Mouse (Mus musculus): ENCODE measurements around the gene Slc52a3. TPM values are rescaled to one million over a fixed set of nuclear protein-coding genes. Genes with fewer than 3 reads are reported as not detected.
A peak's percentile ranks its signal among the peaks of the same experiment; 100 is the strongest.

Gene Slc52a3
- polyA plus RNA-seq, 1 experiment from 2014 or later, result 0.64 TPM

- Histone ChIP-seq H3K4me2 (peak within 1 kb of the TSS; percentile 76), H3K9me3 (ENCODE audit: control insufficient read depth, low read length) (no peaks in the 10 kb centered on the region), H3K27ac (ENCODE audit: low read depth, low read length) (peak within 1 kb of the TSS; percentile 85), H3K4me3 (ENCODE audit: low read depth, low read length) (peak within 1 kb of the TSS; percentile 65), H3K36me3 (ENCODE audit: control insufficient read depth, insufficient read depth, low read length) (no peaks in the 10 kb centered on the region), H3K9ac (ENCODE audit: low read length) (peak within 1 kb of the TSS; percentile 92), H3K27me3 (ENCODE audit: control insufficient read depth, insufficient read depth, low read length) (no peaks in the 10 kb centered on the region), H3K4me1 (ENCODE audit: control insufficient read depth, insufficient read depth, low read length) (peaks cover 35% of the 10 kb centered on the region)
- WGBS, result under 1% methylated on average over 46 of the region's 46 CpGs
- ATAC-seq (ENCODE audit: low FRiP score) (peak; percentile 92), DNase-seq (ENCODE audit: low spot score, missing footprints) (peak; percentile 98)
These were observed 16.6 kb upstream of the Slc52a3 start, which contains the start of gene Fam110a for GRCm38 (mm10) chr2:151979470-151980354. TSS of gene Fam110a (minus strand) at chr2:151980219.

- H3K36me3 ChIP-seq (ENCODE audit: control insufficient read depth, insufficient read depth, low read length), result no peaks in the 10 kb centered on the region
- no peaks in the 10 kb centered on the region for H3K9me3 ChIP-seq (ENCODE audit: control insufficient read depth, low read length)
- H3K27me3 ChIP-seq (ENCODE audit: control insufficient read depth, insufficient read depth, low read length), result no peaks in the 10 kb centered on the region
- peaks cover 35% of the 10 kb centered on the region for H3K4me1 ChIP-seq (ENCODE audit: control insufficient read depth, insufficient read depth, low read length)
- H3K27ac ChIP-seq (ENCODE audit: low read depth, low read length), result peak overlapping the region; percentile 85
- peak overlapping the region; percentile 76 for H3K4me2 ChIP-seq
- 39% methylated on average over 3 of the region's 3 CpGs for WGBS
- H3K9ac ChIP-seq (ENCODE audit: low read length), result peak overlapping the region; percentile 92
- DNase-seq (ENCODE audit: low spot score, missing footprints) (no peak), ATAC-seq (ENCODE audit: low FRiP score) (peak; percentile 54)
- peak overlapping the region; percentile 65 for H3K4me3 ChIP-seq (ENCODE audit: low read depth, low read length)
These were observed 16.0 kb upstream of the Slc52a3 start for GRCm38 (mm10) chr2:151980355-151980693.

GRCm38 (mm10) chr2:151981268-151981667, 15.0 kb upstream of the Slc52a3 start:
- DNase-seq (ENCODE audit: low spot score, missing footprints) (no peak), ATAC-seq (ENCODE audit: low FRiP score) (no peak)
- Histone ChIP-seq H3K9ac (ENCODE audit: low read length) (no peak overlapping the region), H3K9me3 (ENCODE audit: control insufficient read depth, low read length) (no peaks in the 10 kb centered on the region), H3K4me3 (ENCODE audit: low read depth, low read length) (no peak overlapping the region), H3K4me2 (no peak overlapping the region), H3K27ac (ENCODE audit: low read depth, low read length) (no peak overlapping the region), H3K36me3 (ENCODE audit: control insufficient read depth, insufficient read depth, low read length) (no peaks in the 10 kb centered on the region), H3K4me1 (ENCODE audit: control insufficient read depth, insufficient read depth, low read length) (peaks cover 34% of the 10 kb centered on the region), H3K27me3 (ENCODE audit: control insufficient read depth, insufficient read depth, low read length) (no peaks in the 10 kb centered on the region)
- 85% methylated on average over 6 of the region's 6 CpGs for WGBS

- no peak overlapping the region for H3K27ac ChIP-seq (ENCODE audit: low read depth, low read length)
- no peaks in the 10 kb centered on the region for H3K9me3 ChIP-seq (ENCODE audit: control insufficient read depth, low read length)
- H3K27me3 ChIP-seq (ENCODE audit: control insufficient read depth, insufficient read depth, low read length), result no peaks in the 10 kb centered on the region
- H3K9ac ChIP-seq (ENCODE audit: low read length), result no peak overlapping the region
- DNase-seq (ENCODE audit: low spot score, missing footprints) (no peak), ATAC-seq (ENCODE audit: low FRiP score) (no peak)
- no peak overlapping the region for H3K4me2 ChIP-seq
- no peaks in the 10 kb centered on the region for H3K36me3 ChIP-seq (ENCODE audit: control insufficient read depth, insufficient read depth, low read length)
- no peak overlapping the region for H3K4me3 ChIP-seq (ENCODE audit: low read depth, low read length)
- peaks cover 28% of the 10 kb centered on the region for H3K4me1 ChIP-seq (ENCODE audit: control insufficient read depth, insufficient read depth, low read length)
These were observed 13.8 kb upstream of the Slc52a3 start for GRCm38 (mm10) chr2:151982476-151982875.

- 67% methylated on average over 9 of the region's 9 CpGs for WGBS
- no peak for ATAC-seq (ENCODE audit: low FRiP score)
- no peak overlapping the region for H3K27ac ChIP-seq (ENCODE audit: low read depth, low read length)
These were observed 12.3 kb upstream of the Slc52a3 start for GRCm38 (mm10) chr2:151984019-151984418.

GRCm38 (mm10) chr2:151985426-151986172, 10.7 kb upstream of the Slc52a3 start:
- DNase-seq (ENCODE audit: low spot score, missing footprints), result no peak

More at GRCm38 (mm10) chr2:151984019-151984418, 12.3 kb upstream of the Slc52a3 start:
- Histone ChIP-seq H3K36me3 (ENCODE audit: control insufficient read depth, insufficient read depth, low read length) (no peaks in the 10 kb centered on the region), H3K4me2 (no peak overlapping the region), H3K4me3 (ENCODE audit: low read depth, low read length) (no peak overlapping the region), H3K4me1 (ENCODE audit: control insufficient read depth, insufficient read depth, low read length) (peaks cover 12% of the 10 kb centered on the region), H3K27me3 (ENCODE audit: control insufficient read depth, insufficient read depth, low read length) (no peaks in the 10 kb centered on the region), H3K9ac (ENCODE audit: low read length) (no peak overlapping the region), H3K9me3 (ENCODE audit: control insufficient read depth, low read length) (no peaks in the 10 kb centered on the region)
- no peak for DNase-seq (ENCODE audit: low spot score, missing footprints)

GRCm38 (mm10) chr2:151986958-151987357, 9.4 kb upstream of the Slc52a3 start:
- Histone ChIP-seq H3K27me3 (ENCODE audit: control insufficient read depth, insufficient read depth, low read length) (no peaks in the 10 kb centered on the region), H3K9ac (ENCODE audit: low read length) (no peak overlapping the region), H3K27ac (ENCODE audit: low read depth, low read length) (no peak overlapping the region), H3K4me1 (ENCODE audit: control insufficient read depth, insufficient read depth, low read length) (peaks cover 2% of the 10 kb centered on the region; the same call in 1 of the 2 replicates), H3K9me3 (ENCODE audit: control insufficient read depth, low read length) (no peaks in the 10 kb centered on the region), H3K4me3 (ENCODE audit: low read depth, low read length) (no peak overlapping the region), H3K36me3 (ENCODE audit: control insufficient read depth, insufficient read depth, low read length) (no peaks in the 10 kb centered on the region), H3K4me2 (no peak overlapping the region)
- no peak for ATAC-seq (ENCODE audit: low FRiP score)
- DNase-seq (ENCODE audit: low spot score, missing footprints), result no peak
- WGBS, result 87% methylated on average over 8 of the region's 8 CpGs

More at GRCm38 (mm10) chr2:151985426-151986172, 10.7 kb upstream of the Slc52a3 start:
- Histone ChIP-seq H3K4me3 (ENCODE audit: low read depth, low read length) (no peak overlapping the region), H3K27ac (ENCODE audit: low read depth, low read length) (no peak overlapping the region), H3K27me3 (ENCODE audit: control insufficient read depth, insufficient read depth, low read length) (no peaks in the 10 kb centered on the region), H3K4me1 (ENCODE audit: control insufficient read depth, insufficient read depth, low read length) (peaks cover 2% of the 10 kb centered on the region), H3K36me3 (ENCODE audit: control insufficient read depth, insufficient read depth, low read length) (no peaks in the 10 kb centered on the region), H3K4me2 (no peak overlapping the region), H3K9me3 (ENCODE audit: control insufficient read depth, low read length) (no peaks in the 10 kb centered on the region), H3K9ac (ENCODE audit: low read length) (no peak overlapping the region)
- no peak for ATAC-seq (ENCODE audit: low FRiP score)
- 77% methylated on average over 7 of the region's 7 CpGs for WGBS

- no peak for DNase-seq (ENCODE audit: low spot score, missing footprints)
- Histone ChIP-seq H3K4me1 (ENCODE audit: control insufficient read depth, insufficient read depth, low read length) (peaks cover 2% of the 10 kb centered on the region; the same call in 1 of the 2 replicates), H3K27me3 (ENCODE audit: control insufficient read depth, insufficient read depth, low read length) (no peaks in the 10 kb centered on the region), H3K4me3 (ENCODE audit: low read depth, low read length) (no peak overlapping the region), H3K27ac (ENCODE audit: low read depth, low read length) (no peak overlapping the region), H3K9ac (ENCODE audit: low read length) (no peak overlapping the region), H3K4me2 (no peak overlapping the region), H3K36me3 (ENCODE audit: control insufficient read depth, insufficient read depth, low read length) (no peaks in the 10 kb centered on the region), H3K9me3 (ENCODE audit: control insufficient read depth, low read length) (no peaks in the 10 kb centered on the region)
- 71% methylated on average over 2 of the region's 2 CpGs for WGBS
- no peak for ATAC-seq (ENCODE audit: low FRiP score)
These were observed 7.3 kb upstream of the Slc52a3 start for GRCm38 (mm10) chr2:151988978-151989377.

- peak; percentile 85 for ATAC-seq (ENCODE audit: low FRiP score)
- no peak for DNase-seq (ENCODE audit: low spot score, missing footprints)
- Histone ChIP-seq H3K4me2 (no peak overlapping the region), H3K4me1 (ENCODE audit: control insufficient read depth, insufficient read depth, low read length) (peaks cover 7% of the 10 kb centered on the region), H3K36me3 (ENCODE audit: control insufficient read depth, insufficient read depth, low read length) (no peaks in the 10 kb centered on the region), H3K27ac (ENCODE audit: low read depth, low read length) (peak overlapping the region; percentile 48; the same call in 1 of the 2 replicates), H3K4me3 (ENCODE audit: low read depth, low read length) (no peak overlapping the region), H3K9ac (ENCODE audit: low read length) (no peak overlapping the region), H3K9me3 (ENCODE audit: control insufficient read depth, low read length) (no peaks in the 10 kb centered on the region), H3K27me3 (ENCODE audit: control insufficient read depth, insufficient read depth, low read length) (peaks cover 5% of the 10 kb centered on the region)
- WGBS, result 26% methylated on average over 1 of the region's 1 CpGs
These were observed 5.3 kb upstream of the Slc52a3 start for GRCm38 (mm10) chr2:151990985-151991394.

Data from midbrain, embryonic 11.5 days (tissue).